Mouse (Mus musculus): ENCODE measurements at regions not wholly inside any gene's neighbourhood (a gene's known extent, or its start where the extent isn't known, plus 50 kb on each side); places are given as distances from the start of the nearest gene placed in this dataset.

GRCm38 (mm10) chr8:126728987-126729632 lies 135.3 kb upstream of the Irf2bp2 start:
- DNase-seq (ENCODE audit: low spot score) (no peak), ATAC-seq (ENCODE audit: low FRiP score) (no peak)
- no peaks in the 10 kb centered on the region for H3K27me3 ChIP-seq (ENCODE audit: control insufficient read depth, insufficient read depth, low read length)
- no peaks in the 10 kb centered on the region for H3K36me3 ChIP-seq (ENCODE audit: control insufficient read depth, insufficient read depth, low read length)
- no peak overlapping the region for H3K4me3 ChIP-seq (ENCODE audit: low read depth, low read length)
- 90% methylated on average over 12 of the region's 12 CpGs for WGBS
- no peaks in the 10 kb centered on the region for H3K4me1 ChIP-seq (replicated peaks; ENCODE audit: control insufficient read depth, insufficient read depth, low read length)
- H3K9me3 ChIP-seq (ENCODE audit: control insufficient read depth, low read length) = no peaks in the 10 kb centered on the region
- H3K9ac ChIP-seq (ENCODE audit: low read depth, low read length) = no peak overlapping the region
- H3K4me2 ChIP-seq (replicated peaks; ENCODE audit: low read depth, low read length) = no peak overlapping the region
- no peak overlapping the region for H3K27ac ChIP-seq (ENCODE audit: low read depth, low read length)

- DNase-seq (ENCODE audit: low spot score) = no peak
- no peak overlapping the region for H3K27ac ChIP-seq (ENCODE audit: low read depth, low read length)
- no peak overlapping the region for H3K9ac ChIP-seq (ENCODE audit: low read depth, low read length)
- no peak overlapping the region for H3K4me3 ChIP-seq (ENCODE audit: low read depth, low read length)
- no peaks in the 10 kb centered on the region for H3K4me1 ChIP-seq (replicated peaks; ENCODE audit: control insufficient read depth, insufficient read depth, low read length)
- no peaks in the 10 kb centered on the region for H3K9me3 ChIP-seq (ENCODE audit: control insufficient read depth, low read length)
- H3K27me3 ChIP-seq (ENCODE audit: control insufficient read depth, insufficient read depth, low read length) = no peaks in the 10 kb centered on the region
- ATAC-seq (ENCODE audit: low FRiP score) = no peak
- H3K4me2 ChIP-seq (replicated peaks; ENCODE audit: low read depth, low read length) = no peak overlapping the region
- 97% methylated on average over 5 of the region's 5 CpGs for WGBS
- H3K36me3 ChIP-seq (ENCODE audit: control insufficient read depth, insufficient read depth, low read length) = no peaks in the 10 kb centered on the region
Measured at GRCm38 (mm10) chr8:126728135-126728534, 134.3 kb upstream of the Irf2bp2 start.

GRCm38 (mm10) chr8:126727068-126727467 lies 133.3 kb upstream of the Irf2bp2 start:
- WGBS = 87% methylated on average over 2 of the region's 2 CpGs

GRCm38 (mm10) chr8:126723259-126724122 lies 129.7 kb upstream of the Irf2bp2 start:
- Histone ChIP-seq H3K36me3 (ENCODE audit: control insufficient read depth, insufficient read depth, low read length) (no peaks in the 10 kb centered on the region), H3K27me3 (ENCODE audit: control insufficient read depth, insufficient read depth, low read length) (no peaks in the 10 kb centered on the region), H3K9me3 (ENCODE audit: control insufficient read depth, low read length) (no peaks in the 10 kb centered on the region), H3K4me2 (replicated peaks; ENCODE audit: low read depth, low read length) (no peak overlapping the region), H3K27ac (ENCODE audit: low read depth, low read length) (no peak overlapping the region), H3K4me3 (ENCODE audit: low read depth, low read length) (no peak overlapping the region), H3K9ac (ENCODE audit: low read depth, low read length) (no peak overlapping the region), H3K4me1 (replicated peaks; ENCODE audit: control insufficient read depth, insufficient read depth, low read length) (no peaks in the 10 kb centered on the region)
- no peak for ATAC-seq (ENCODE audit: low FRiP score)
- WGBS = 87% methylated on average over 9 of the region's 9 CpGs
- DNase-seq (ENCODE audit: low spot score) = no peak

More at GRCm38 (mm10) chr8:126727068-126727467, 133.3 kb upstream of the Irf2bp2 start:
- ATAC-seq (ENCODE audit: low FRiP score) (no peak), DNase-seq (ENCODE audit: low spot score) (no peak)
- Histone ChIP-seq H3K27ac (ENCODE audit: low read depth, low read length) (no peak overlapping the region), H3K9ac (ENCODE audit: low read depth, low read length) (no peak overlapping the region), H3K4me1 (replicated peaks; ENCODE audit: control insufficient read depth, insufficient read depth, low read length) (no peaks in the 10 kb centered on the region), H3K4me2 (replicated peaks; ENCODE audit: low read depth, low read length) (no peak overlapping the region), H3K4me3 (ENCODE audit: low read depth, low read length) (no peak overlapping the region), H3K36me3 (ENCODE audit: control insufficient read depth, insufficient read depth, low read length) (no peaks in the 10 kb centered on the region), H3K27me3 (ENCODE audit: control insufficient read depth, insufficient read depth, low read length) (no peaks in the 10 kb centered on the region), H3K9me3 (ENCODE audit: control insufficient read depth, low read length) (no peaks in the 10 kb centered on the region)

GRCm38 (mm10) chr8:126721621-126722020 lies 127.8 kb upstream of the Irf2bp2 start:
- Histone ChIP-seq H3K9me3 (ENCODE audit: control insufficient read depth, low read length) (no peaks in the 10 kb centered on the region), H3K4me1 (replicated peaks; ENCODE audit: control insufficient read depth, insufficient read depth, low read length) (no peaks in the 10 kb centered on the region), H3K4me3 (ENCODE audit: low read depth, low read length) (no peak overlapping the region), H3K27ac (ENCODE audit: low read depth, low read length) (no peak overlapping the region), H3K9ac (ENCODE audit: low read depth, low read length) (no peak overlapping the region), H3K27me3 (ENCODE audit: control insufficient read depth, insufficient read depth, low read length) (no peaks in the 10 kb centered on the region), H3K36me3 (ENCODE audit: control insufficient read depth, insufficient read depth, low read length) (no peaks in the 10 kb centered on the region), H3K4me2 (replicated peaks; ENCODE audit: low read depth, low read length) (no peak overlapping the region)
- DNase-seq (ENCODE audit: low spot score) (no peak), ATAC-seq (ENCODE audit: low FRiP score) (peak; percentile 49; the same call in 1 of the 2 replicates)
- 71% methylated on average over 10 of the region's 10 CpGs for WGBS

GRCm38 (mm10) chr8:126720473-126721145 lies 126.8 kb upstream of the Irf2bp2 start:
- no peak overlapping the region for H3K4me3 ChIP-seq (ENCODE audit: low read depth, low read length)
- H3K36me3 ChIP-seq (ENCODE audit: control insufficient read depth, insufficient read depth, low read length) = no peaks in the 10 kb centered on the region
- WGBS = 92% methylated on average over 4 of the region's 4 CpGs
- no peak for ATAC-seq (ENCODE audit: low FRiP score)
- DNase-seq (ENCODE audit: low spot score) = no peak
- no peaks in the 10 kb centered on the region for H3K27me3 ChIP-seq (ENCODE audit: control insufficient read depth, insufficient read depth, low read length)
- H3K9ac ChIP-seq (ENCODE audit: low read depth, low read length) = no peak overlapping the region
- no peaks in the 10 kb centered on the region for H3K4me1 ChIP-seq (replicated peaks; ENCODE audit: control insufficient read depth, insufficient read depth, low read length)
- H3K9me3 ChIP-seq (ENCODE audit: control insufficient read depth, low read length) = no peaks in the 10 kb centered on the region
- no peak overlapping the region for H3K4me2 ChIP-seq (replicated peaks; ENCODE audit: low read depth, low read length)
- H3K27ac ChIP-seq (ENCODE audit: low read depth, low read length) = no peak overlapping the region

GRCm38 (mm10) chr8:126719748-126720147 lies 126.0 kb upstream of the Irf2bp2 start:
- Histone ChIP-seq H3K27ac (ENCODE audit: low read depth, low read length) (no peak overlapping the region), H3K4me3 (ENCODE audit: low read depth, low read length) (no peak overlapping the region), H3K4me2 (replicated peaks; ENCODE audit: low read depth, low read length) (no peak overlapping the region), H3K4me1 (replicated peaks; ENCODE audit: control insufficient read depth, insufficient read depth, low read length) (no peaks in the 10 kb centered on the region), H3K9ac (ENCODE audit: low read depth, low read length) (no peak overlapping the region), H3K27me3 (ENCODE audit: control insufficient read depth, insufficient read depth, low read length) (no peaks in the 10 kb centered on the region), H3K9me3 (ENCODE audit: control insufficient read depth, low read length) (no peaks in the 10 kb centered on the region), H3K36me3 (ENCODE audit: control insufficient read depth, insufficient read depth, low read length) (no peaks in the 10 kb centered on the region)
- DNase-seq (ENCODE audit: low spot score) (no peak), ATAC-seq (ENCODE audit: low FRiP score) (no peak)
- 88% methylated on average over 2 of the region's 2 CpGs for WGBS

GRCm38 (mm10) chr8:126717652-126718155 lies 123.9 kb upstream of the Irf2bp2 start:
- 83% methylated on average over 2 of the region's 2 CpGs for WGBS
- no peaks in the 10 kb centered on the region for H3K27me3 ChIP-seq (ENCODE audit: control insufficient read depth, insufficient read depth, low read length)
- no peak overlapping the region for H3K4me3 ChIP-seq (ENCODE audit: low read depth, low read length)
- no peaks in the 10 kb centered on the region for H3K4me1 ChIP-seq (replicated peaks; ENCODE audit: control insufficient read depth, insufficient read depth, low read length)
- no peak for ATAC-seq (ENCODE audit: low FRiP score)
- DNase-seq (ENCODE audit: low spot score) = no peak
- no peaks in the 10 kb centered on the region for H3K9me3 ChIP-seq (ENCODE audit: control insufficient read depth, low read length)
- H3K4me2 ChIP-seq (replicated peaks; ENCODE audit: low read depth, low read length) = no peak overlapping the region
- H3K36me3 ChIP-seq (ENCODE audit: control insufficient read depth, insufficient read depth, low read length) = no peaks in the 10 kb centered on the region
- no peak overlapping the region for H3K9ac ChIP-seq (ENCODE audit: low read depth, low read length)
- no peak overlapping the region for H3K27ac ChIP-seq (ENCODE audit: low read depth, low read length)

Data from hindbrain, embryonic 11.5 days (tissue).